Mouse (Mus musculus) adrenal gland, adult 18-20 months (tissue): ENCODE measurements around the gene Alpl. TPM values are rescaled to one million over a fixed set of nuclear protein-coding genes. Genes with fewer than 3 reads are reported as not detected.

Experiments
- DNase-seq, 2 experiments: peaks; one replicate each; pipeline ENCODE4 v3.0.0; 2021 to 2022; ENCODE audit warnings: low spot score in 2 of 2
- total RNA-seq, 2 experiments: library from RNA; stranded (reverse); gene quantifications; 1 replicate in 1 of 2; 2 replicates in 1 of 2; pipeline ENCODE4 v1.2.3; 2021

Alpl gene
- total RNA-seq, 2 experiments from 2014 or later: 6.8 to 99.4 TPM

DNA sequence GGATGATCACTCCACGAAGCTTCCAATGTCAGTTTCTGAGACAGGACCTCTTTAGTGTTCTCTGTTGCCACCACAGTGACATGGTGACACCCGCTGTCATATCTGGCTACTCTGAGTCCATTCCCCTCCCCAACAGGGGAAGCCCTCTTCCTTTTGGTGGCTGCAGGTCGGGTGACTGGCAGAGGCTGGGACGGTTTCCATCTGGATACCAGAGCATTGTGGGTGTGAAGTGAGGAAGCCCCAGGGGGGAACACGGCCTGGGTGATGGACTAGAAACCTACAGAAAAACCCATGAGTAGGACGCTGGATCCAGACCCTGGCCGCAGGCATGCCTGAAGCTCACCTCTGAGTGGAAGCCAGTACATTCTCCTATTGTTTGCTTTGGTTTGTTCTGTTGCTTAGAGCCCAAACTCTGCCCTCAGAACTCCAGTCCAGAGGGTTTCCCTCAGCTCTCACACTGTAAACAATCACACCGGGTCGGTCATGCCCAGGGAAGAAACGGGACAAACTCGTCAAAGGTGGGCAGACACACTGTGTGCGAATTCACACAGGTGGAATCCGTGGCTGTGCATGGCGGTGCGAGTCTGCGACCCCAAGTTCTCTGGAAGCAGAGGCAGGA lies 23.6 kb downstream of the Alpl start:
- no peak for DNase-seq

DNA sequence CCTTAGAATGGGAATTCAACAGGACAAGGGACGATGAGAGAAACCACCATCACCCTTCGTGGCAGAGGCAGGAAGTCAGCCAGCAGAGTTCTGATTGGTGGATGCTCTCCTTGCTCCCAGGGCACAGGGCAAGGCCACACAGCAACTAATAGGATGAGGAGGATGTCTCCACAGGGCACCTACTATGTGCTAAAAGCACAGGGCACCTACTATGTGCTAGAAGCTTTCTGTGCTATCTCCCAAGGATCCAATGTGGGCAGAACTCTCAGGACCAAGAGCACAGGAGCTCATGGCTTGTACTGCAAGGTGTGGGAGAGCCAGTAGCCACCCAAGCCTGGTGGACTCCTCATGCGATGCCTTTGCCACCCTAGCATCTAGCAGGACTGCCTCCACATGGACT lies 24.4 kb downstream of the Alpl start:
- DNase-seq: no peak

DNA sequence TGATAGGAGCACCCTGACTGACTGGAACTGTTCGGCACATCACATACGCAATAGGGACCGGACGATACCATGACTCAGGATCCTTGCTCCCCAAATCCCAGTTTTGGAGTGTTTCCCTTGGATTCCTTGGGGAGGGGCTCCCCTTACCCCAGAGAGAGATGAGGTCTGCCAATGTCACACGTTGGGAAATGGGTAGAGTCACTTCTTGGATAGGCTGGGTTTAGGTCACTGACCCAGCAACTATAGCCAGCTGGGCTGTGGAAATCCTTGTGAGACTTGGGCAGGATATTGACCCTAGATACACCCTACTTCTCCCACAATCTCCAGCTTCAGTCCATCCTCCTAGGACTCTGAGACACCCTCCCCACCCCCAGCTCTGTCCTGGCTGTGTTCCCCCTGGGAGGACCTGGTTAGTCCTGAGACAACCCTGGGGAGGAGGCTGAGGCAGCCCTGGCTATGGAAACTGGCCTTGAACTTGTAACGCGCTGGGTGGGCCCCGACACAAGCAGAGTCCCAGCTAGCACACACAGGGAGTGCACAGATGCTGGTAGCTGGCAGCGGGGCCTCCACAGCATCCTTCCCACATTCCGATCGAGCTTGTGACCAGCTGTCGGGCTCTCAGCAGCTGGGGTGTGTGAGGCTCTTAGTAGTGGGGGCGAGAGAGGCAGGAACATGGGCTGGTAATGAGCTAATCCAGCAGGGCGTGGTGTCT lies 25.1 kb downstream of the Alpl start:
- DNase-seq: no peak

DNA sequence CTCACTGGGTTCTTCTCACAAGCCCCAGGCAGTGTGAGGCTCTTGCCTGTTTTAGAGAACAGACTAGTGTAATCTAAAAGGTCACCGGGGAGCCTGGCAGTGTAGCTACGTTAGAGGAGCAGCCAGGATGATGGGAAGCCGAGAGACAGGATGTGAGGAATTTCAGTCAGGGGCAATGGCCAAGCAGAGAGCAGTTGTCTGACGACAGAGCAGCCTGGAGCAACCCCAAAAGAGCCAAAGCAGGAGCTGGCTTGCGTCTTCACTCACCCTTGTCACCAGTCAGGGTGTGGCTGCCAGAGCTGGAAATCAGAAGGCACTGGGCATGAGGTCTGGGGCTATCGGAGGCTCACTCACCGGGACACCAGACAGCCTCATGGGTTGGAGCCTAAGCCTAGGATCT lies 26.5 kb downstream of the Alpl start:
- no peak for DNase-seq

DNA sequence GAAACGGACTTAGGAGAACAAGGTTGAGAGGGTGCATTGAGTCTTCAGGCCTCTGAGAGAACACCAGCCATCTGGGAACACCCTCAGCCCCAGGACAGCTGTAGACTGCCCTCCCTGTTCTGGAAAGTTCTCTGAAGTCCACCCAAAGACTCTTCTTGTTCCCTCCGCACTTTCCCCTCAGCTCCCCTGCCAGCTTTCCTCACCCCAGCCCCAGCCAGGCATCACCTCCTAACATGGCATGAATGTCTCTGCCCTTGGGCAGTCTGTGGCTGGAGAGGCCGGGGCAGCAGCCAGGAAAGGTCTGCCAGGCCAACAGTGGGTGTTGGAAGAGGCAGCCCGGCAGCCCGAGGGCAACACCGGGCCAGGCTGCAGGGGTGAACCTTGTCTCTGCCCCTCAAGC lies 27.4 kb downstream of the Alpl start:
- no peak for DNase-seq

DNA sequence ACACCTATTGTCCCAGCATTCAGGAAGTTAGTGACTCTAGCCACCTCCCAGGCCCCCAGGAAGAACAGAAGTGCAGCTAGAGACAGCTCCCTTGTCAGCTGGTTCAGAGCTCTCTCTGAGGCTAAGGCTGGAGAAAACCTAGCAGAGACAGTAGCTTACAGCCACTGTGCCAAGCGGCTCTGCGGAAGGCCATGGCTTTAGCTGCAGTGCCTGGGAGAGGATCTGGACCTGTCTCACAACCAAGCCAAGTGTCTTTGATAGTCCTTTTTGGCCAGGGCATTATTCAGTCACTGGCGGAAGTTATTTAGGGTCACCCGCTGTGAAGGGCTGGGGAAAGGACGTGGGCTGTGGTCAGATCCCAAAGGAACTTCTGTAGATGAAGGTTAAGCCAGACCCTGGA lies 27.8 kb downstream of the Alpl start:
- DNase-seq: no peak

DNA sequence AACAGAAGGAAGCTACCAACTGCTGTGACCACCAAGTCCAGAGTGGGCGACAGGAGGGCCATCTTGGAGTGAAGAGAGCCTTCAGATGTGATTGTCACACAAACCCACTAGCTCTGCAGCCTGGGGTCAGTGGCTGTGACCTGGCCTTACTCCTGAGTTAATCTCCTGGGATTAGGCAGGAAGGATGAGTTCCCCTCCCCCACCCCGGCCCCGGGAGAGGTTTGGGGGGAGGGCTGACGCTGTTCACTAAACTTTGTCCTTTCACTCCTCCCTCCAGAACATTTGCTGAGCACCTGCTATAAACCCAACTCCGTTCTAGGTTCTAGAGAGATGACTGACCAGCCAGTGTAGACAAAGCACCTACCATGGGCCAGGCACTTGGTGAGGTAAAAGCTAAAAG lies 29.8 kb downstream of the Alpl start:
- no peak for DNase-seq

DNA sequence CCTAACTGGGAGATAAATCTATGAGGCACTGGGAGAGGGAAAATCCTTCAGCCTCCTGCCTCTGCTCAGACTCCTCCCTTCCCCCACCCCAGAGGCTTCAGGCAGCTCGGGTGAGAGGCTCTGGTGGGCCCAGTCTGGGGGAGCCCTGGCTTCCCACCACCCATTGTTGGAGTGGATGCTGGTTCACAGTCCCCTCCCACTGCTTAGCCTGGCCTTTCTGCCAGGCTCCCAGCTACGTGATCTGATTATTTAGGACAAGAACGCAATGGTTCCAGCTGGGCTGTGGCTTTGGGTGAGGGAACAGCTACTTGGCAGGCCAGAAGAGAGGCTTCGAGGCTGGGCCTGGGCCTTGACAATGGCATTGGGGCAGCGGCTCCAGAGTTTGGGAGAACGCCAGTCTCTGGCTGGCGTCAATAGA lies 30.6 kb downstream of the Alpl start:
- DNase-seq: peak in 1 of 2 experiments; percentile 53

DNA sequence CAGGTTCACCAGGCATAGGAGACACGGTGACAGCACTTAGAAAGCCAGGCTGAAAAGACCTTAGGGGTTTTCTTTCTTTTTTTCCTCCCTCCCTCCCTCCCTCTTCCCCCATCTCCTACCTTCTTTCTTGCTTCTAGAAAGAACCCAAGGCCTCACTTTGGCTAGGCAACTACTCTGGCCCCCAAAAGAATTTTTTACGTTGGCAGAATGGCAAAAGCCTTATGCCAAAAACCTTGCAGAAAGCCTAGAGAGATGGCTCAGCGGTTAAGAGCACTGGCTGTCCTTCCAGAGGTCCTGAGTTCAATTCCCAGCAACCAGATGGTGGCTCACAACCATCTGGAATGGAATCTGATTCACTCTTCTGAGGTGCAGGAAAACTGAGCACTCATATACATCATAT lies 31.6 kb downstream of the Alpl start:
- no peak for DNase-seq

DNA sequence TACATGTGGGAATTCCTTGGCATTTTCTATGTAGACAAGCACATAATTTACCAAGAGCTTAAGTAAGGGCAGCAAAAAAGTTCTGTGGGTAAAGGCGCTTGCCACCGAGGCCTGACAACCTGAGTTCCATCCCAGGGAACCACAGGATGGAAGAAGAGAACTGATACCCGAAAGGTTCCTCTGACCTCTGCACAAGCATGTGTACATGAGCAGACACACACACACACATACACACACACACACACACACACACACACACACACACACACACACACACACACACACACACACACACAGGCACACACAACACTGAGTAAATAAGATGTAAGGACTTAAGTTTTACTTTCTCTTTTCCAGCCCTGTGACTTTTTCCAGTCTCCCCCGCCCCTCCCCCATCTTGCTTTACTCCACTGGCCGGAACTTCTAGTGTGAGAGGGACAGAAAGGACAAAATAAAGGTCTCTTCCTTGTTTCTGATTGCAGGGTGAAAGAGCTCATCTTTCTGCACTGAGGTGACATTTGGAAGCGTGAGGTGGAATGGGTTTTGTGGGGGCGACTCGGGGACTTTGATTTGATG lies 32.2 kb downstream of the Alpl start:
- no peak for DNase-seq

DNA sequence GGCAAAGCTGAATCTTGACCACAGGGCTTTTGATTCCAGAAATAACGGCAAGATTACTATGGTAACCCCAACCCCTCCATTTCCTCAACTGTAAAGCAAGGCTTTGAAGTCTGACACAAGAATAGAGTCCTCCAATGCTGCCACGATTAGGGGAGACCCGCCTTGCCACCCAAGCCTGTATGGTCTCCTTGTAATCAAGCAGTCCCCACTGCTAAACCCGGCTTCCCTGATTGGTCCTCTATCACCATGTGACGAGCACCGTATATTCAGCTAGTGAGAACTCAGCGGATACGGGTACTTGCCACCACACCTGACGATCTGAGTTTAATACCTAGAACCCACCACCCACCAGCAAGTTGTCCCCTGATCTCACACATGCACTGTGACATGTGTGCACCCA lies 33.3 kb downstream of the Alpl start:
- no peak for DNase-seq

DNA sequence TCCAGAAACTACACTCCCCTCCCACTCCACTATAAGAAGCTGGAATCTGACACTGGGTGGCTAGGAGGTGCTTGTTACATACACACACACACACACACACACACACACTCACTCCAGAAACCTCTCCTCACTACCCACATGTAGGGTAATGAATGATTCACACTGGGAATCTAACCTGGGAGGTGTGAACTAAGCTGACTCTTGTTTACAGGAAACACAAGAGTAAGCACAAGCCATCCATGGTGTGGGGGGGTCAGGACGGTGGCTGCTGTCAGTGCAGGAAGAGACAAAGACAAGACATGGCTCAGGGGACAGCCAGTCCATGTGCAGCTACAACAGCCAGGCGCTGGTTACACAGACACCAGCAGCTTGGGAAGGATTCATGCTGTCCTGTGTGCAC lies 41.7 kb downstream of the Alpl start:
- no peak for DNase-seq

DNA sequence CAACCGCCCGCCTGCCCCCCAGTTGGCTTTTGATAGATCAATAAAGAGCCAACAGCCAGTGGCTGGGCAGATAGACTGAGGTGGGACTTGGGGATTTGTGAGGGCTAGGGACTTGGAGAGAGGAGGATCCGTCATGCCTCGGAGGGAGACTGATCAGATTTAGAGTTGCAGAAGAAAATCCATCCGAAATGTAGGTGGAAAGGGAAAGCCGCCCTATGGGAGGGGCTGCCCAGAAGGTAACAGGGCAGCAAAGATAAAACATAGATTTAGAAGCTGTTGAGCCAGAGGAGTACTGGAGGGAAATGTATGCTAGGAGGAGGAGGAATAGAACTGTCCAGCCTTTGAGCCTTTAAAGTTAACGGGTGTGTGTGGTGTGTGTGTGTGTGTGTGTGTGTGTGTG lies 43.0 kb downstream of the Alpl start:
- no peak for DNase-seq

DNA sequence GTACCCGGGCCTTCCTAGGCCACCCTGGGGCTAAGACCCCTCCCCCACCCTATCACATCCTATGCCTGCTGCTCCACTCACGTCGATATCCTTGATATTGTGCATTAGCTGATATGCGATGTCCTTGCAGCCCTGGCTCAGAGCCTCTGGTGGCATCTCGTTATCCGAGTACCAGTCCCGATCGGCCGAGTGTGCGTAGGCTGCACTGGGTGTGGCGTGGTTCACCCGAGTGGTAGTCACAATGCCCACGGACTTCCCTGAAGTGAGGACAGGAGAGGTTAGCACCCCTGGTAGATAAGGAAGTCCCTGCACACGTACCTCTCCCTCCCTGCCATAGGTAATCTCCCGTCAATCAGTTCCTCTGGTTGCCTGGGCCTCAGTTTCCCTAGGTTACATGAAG lies 43.7 kb downstream of the Alpl start:
- no peak for DNase-seq

DNA sequence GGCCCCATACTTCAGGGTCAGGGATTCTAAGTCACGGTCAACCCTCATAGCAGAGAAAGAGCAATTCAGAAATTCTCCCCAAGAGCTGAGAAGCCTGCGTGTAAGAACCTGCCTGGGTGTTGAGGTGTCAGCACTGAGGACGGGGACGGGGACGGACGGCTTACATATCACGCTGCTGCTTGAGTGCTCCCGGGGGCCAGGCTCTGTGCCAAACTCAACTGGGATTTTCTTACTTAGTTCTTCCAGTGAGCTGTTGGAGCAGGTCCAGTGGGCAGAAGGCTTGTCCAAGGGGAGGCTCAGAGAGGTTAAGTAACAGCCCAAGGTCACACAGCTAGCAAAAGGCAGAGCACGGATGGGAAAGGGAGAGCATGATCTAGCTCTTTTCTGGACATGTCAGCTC lies 44.5 kb downstream of the Alpl start:
- DNase-seq: no peak

DNA sequence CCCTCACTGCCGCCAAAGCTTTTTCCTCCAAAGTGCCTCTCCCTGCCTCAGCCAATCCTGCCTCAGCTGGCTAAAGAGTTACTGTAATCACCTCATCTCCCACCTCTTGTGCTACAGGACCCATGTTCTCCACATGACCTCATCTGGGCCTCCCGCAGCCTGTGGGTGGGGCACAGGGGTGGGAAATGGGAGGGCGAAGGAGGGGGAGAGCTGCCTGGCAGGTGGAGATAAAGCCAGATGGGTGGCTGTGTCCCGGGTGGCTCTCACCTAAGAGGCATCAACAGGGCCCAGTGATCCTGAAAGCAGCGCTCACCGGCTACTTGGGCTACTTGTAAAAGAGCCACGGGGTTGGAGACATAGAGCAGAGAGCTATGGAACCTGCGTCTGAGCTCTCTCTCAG lies 44.9 kb downstream of the Alpl start:
- no peak for DNase-seq

DNA sequence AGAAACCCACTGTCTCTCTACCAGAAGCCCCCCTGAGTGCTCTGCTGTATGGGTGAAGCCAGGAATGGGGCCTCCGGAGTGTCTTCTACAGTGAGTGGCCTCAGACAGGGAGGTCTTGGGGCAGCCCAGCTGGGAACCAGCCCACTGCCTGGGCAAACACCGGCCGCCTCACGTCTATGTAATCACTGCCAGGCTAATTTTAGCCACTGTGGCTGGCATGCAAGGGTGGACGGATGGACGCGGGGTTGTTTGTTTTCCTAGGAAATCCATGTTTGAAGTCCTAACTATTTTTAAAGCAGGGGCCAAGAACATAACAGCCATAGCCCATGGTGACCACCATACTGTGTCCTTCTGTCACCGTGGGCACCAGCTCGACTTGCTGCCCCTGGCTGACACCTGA lies 46.1 kb downstream of the Alpl start:
- no peak for DNase-seq

DNA sequence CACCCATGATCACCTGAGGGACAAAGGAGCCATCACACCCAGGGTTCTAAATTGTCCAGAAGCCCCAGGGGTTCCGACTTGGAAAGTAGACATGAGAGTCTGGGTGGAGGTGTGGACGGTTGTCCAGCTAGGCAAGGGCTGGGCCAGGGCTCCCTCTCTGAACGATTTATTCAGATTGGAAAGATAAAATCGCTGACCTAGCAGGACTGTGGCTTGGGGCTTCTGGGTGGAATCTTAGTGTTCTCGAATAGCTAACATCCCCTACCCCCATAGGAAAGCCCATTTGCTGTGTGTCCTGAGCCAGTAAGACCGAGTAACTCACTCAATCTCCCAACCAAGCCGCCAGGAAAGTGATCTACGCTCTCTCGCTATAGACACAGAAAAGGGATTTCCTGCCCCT lies 46.5 kb downstream of the Alpl start:
- no peak for DNase-seq

DNA sequence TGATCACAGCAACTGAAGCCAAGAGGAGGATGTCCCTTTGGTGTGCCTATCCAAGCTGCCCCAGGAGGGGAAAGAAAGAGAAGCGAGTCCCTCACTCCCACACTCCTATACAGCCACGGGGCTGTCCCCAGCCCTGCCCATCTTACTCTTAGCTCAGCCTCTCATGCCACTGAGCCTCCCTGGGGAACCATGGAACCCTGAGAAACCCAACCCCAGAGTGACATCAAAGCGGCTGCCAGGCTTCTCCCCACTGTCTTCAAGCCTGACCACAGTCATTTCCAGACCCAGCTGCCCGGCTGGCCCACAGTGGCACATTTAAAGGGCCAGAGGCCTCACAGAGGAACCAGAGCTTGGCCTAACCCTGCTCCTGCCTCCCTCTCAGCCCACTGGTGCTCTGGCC lies 47.5 kb downstream of the Alpl start:
- DNase-seq: no peak

DNA sequence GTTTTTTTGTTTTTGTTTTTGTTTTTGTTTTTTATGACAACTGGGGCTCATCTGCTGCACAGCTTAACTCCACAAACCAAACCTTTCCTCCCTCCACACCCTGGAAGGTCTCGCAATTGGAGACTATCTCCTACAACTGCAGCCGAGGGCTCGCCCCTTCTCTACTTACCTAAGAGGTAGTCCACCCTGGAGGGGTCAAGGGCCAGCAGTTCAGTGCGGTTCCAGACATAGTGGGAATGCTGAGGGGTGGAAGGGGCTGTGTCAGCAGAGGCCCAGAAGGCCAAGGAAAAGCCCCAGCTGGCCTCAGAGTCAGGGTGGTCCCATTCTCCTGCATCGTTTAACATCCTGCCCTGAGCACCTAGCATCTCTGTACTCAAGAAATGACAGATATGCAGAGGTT lies 48.6 kb downstream of the Alpl start:
- no peak for DNase-seq

DNA sequence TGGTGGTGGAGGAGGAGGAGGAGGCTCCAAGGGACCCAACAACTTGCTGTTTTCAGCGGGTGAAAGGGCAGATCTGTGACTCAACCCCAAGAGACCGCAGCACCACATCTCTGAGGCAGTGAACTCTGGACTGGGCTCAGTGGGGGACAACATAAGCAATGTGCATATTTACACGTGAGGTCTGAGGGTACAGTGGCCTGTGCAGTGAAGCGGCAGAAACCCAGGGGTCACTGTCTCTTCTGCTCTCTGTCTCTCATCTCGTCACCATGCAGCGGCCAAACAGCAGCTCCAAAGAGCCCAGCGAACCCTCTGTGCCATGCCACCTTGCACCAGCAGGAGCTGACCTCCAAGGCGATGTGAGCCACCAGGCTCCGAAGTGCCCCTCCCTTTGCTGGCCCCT lies 49.1 kb downstream of the Alpl start:
- no peak for DNase-seq

DNA sequence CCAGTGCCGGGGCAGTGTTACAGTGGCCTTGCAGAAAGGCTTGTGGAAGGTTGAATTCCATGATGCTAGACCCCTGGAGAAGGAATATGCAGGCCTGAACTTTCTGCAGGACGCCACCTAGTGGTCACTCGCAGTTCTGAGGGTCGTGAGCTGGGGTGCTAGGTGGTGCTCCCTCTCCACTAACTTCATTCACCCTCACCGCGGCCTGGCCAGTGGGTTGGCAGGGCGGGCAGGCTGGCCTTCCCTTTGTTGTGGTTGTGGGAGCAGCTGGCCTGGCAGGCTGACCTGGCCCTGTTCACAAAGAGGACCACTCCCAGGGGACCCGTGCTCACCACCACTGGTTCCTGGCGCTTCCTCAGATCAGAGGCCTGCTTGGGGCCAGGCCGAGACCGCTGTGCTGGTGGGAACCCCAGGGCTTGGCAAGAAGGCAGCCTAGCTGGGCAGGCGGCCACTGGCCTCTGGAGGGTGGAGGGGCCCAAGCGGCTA lies 51.7 kb downstream of the Alpl start:
- DNase-seq: no peak

DNA sequence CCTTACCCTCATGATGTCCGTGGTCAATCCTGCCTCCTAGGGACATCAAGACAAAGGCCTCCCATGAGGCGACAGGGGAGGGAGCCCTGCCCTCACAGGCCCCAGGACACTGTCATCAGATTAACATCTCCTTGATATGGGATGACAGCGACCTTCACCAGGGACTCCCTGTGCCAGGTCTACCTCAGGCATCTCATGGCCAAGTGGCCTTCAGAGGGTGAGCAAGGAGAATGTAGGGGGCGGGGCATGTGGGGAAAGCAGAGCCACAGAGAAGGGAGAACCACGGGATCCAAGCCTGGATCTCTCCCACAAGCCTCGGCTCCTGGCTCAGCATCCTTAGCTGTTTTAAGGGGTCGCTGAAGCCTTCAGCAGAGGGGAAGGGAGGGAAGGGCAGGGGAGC lies 52.4 kb downstream of the Alpl start:
- no peak for DNase-seq
